Mouse (Mus musculus): ENCODE results near the gene Prps1l3. TPM values are rescaled to one million over a fixed set of nuclear protein-coding genes. Genes with fewer than 3 reads are reported as not detected.

Gene Prps1l3
- 10 to 100 TPM; 58.0 to 59.1 TPM for total RNA-seq (2023)

GRCm38 (mm10) chr12:57230192-57230706 is at the start of gene Prps1l3, which contains the start of gene Mipol1:
Gene Prps1l3 (plus strand): TSS chr12:57230412.
Gene Mipol1 (plus strand): TSS chr12:57230427.

GRCm38 (mm10) chr12:57197363-57198026 is 32.7 kb upstream of the Prps1l3 start, which contains the start of gene Slc25a21:
Gene Slc25a21 (minus strand): TSS chr12:57197472.

Other genes starting within 250 kb of the Prps1l3 start
- not detected for gene Slc25a21, start 32.9 kb upstream of the Prps1l3 start, total RNA-seq (2023)
- gene Mipol1, start within 50 bp of the Prps1l3 start, total RNA-seq (2023), result 10 to 100 TPM in 1 of 2 experiments, 1 to 10 TPM in 1; 5.9 to 11.8 TPM